Mouse (Mus musculus): ENCODE measurements at regions not wholly inside any gene's neighbourhood (a gene's known extent, or its start where the extent isn't known, plus 50 kb on each side); places are given as distances from the start of the nearest gene placed in this dataset.

- DNase-seq: no peak
Observed at GRCm38 (mm10) chr2:134126988-134127387, 427.2 kb downstream of the Hao1 start.

- DNase-seq: no peak
Observed at GRCm38 (mm10) chr2:134107286-134107685, 446.9 kb downstream of the Hao1 start.

GRCm38 (mm10) chr2:134088374-134088773 lies 465.8 kb downstream of the Hao1 start:
- DNase-seq: no peak

GRCm38 (mm10) chr2:134080148-134080547 lies 474.0 kb downstream of the Hao1 start:
- peak; percentile 32 for DNase-seq

- peak; percentile 34 for DNase-seq
Observed at GRCm38 (mm10) chr2:134077953-134078352, 476.2 kb downstream of the Hao1 start.

GRCm38 (mm10) chr2:134067910-134068335 lies 486.2 kb downstream of the Hao1 start:
- DNase-seq: peak; percentile 50

GRCm38 (mm10) chr2:134067404-134067803 lies 486.8 kb downstream of the Hao1 start:
- no peak for DNase-seq

GRCm38 (mm10) chr2:134059916-134060618 lies 494.1 kb downstream of the Hao1 start:
- DNase-seq: no peak

GRCm38 (mm10) chr2:134036359-134036874 lies 484.5 kb downstream of the Bmp2 start:
- DNase-seq: peak; percentile 22

GRCm38 (mm10) chr2:134029631-134030414 lies 477.9 kb downstream of the Bmp2 start:
- peak; percentile 60 for DNase-seq

GRCm38 (mm10) chr2:134029153-134029552 lies 477.2 kb downstream of the Bmp2 start:
- DNase-seq: no peak

GRCm38 (mm10) chr2:134017109-134017508 lies 465.1 kb downstream of the Bmp2 start:
- DNase-seq: peak; percentile 56

- no peak for DNase-seq
Observed at GRCm38 (mm10) chr2:134003146-134003545, 451.2 kb downstream of the Bmp2 start.

- no peak for DNase-seq
Observed at GRCm38 (mm10) chr2:133994742-133995141, 442.8 kb downstream of the Bmp2 start.

- DNase-seq: no peak
Observed at GRCm38 (mm10) chr2:133994337-133994736, 442.4 kb downstream of the Bmp2 start.

GRCm38 (mm10) chr2:133987671-133988070 lies 435.7 kb downstream of the Bmp2 start:
- no peak for DNase-seq

Data from embryo, embryonic 11 days (tissue).